Mouse (Mus musculus): ENCODE measurements at regions not wholly inside any gene's neighbourhood (a gene's known extent, or its start where the extent isn't known, plus 50 kb on each side); places are given as distances from the start of the nearest gene placed in this dataset.

GRCm38 (mm10) chr14:14634021-14634420 is 68.1 kb upstream of the Slc4a7 start:
- Histone ChIP-seq H3K9ac (no peak overlapping the region), H3K36me3 (no peaks in the 10 kb centered on the region), H3K4me1 (replicated peaks) (peaks cover 4% of the 10 kb centered on the region; the same call in 1 of the 2 replicates), H3K4me2 (peak overlapping the region; percentile 87; the same call in 1 of the 2 replicates), H3K27me3 (replicated peaks) (no peaks in the 10 kb centered on the region), H3K9me3 (replicated peaks) (no peaks in the 10 kb centered on the region), H3K4me3 (no peak overlapping the region), H3K27ac (ENCODE audit: poor library complexity, severe bottlenecking) (no peak overlapping the region)
- 45% methylated on average over 2 of the region's 2 CpGs for WGBS
- ATAC-seq (ENCODE audit: insufficient number of reproducible peaks, low FRiP score) = no peak

GRCm38 (mm10) chr14:14639102-14640015 is 62.7 kb upstream of the Slc4a7 start:
- Histone ChIP-seq H3K4me3 (no peak overlapping the region), H3K36me3 (no peaks in the 10 kb centered on the region), H3K4me2 (no peak overlapping the region), H3K27ac (ENCODE audit: poor library complexity, severe bottlenecking) (no peak overlapping the region), H3K9ac (no peak overlapping the region), H3K9me3 (replicated peaks) (no peaks in the 10 kb centered on the region), H3K4me1 (replicated peaks) (no peaks in the 10 kb centered on the region), H3K27me3 (replicated peaks) (no peaks in the 10 kb centered on the region)
- no peak for ATAC-seq (ENCODE audit: insufficient number of reproducible peaks, low FRiP score)
- 70% methylated on average over 7 of the region's 7 CpGs for WGBS

- no peaks in the 10 kb centered on the region for H3K36me3 ChIP-seq
- no peak overlapping the region for H3K27ac ChIP-seq (ENCODE audit: poor library complexity, severe bottlenecking)
- no peak overlapping the region for H3K9ac ChIP-seq
- 49% methylated on average over 3 of the region's 3 CpGs for WGBS
- H3K4me3 ChIP-seq = no peak overlapping the region
- no peak for ATAC-seq (ENCODE audit: insufficient number of reproducible peaks, low FRiP score)
- no peaks in the 10 kb centered on the region for H3K9me3 ChIP-seq (replicated peaks)
- no peaks in the 10 kb centered on the region for H3K4me1 ChIP-seq (replicated peaks)
- H3K4me2 ChIP-seq = no peak overlapping the region
- no peaks in the 10 kb centered on the region for H3K27me3 ChIP-seq (replicated peaks)
Measured at GRCm38 (mm10) chr14:14640023-14640441, 62.0 kb upstream of the Slc4a7 start.

GRCm38 (mm10) chr14:14640557-14640956 is 61.5 kb upstream of the Slc4a7 start:
- H3K9ac ChIP-seq = no peak overlapping the region
- no peaks in the 10 kb centered on the region for H3K36me3 ChIP-seq
- no peaks in the 10 kb centered on the region for H3K27me3 ChIP-seq (replicated peaks)
- H3K27ac ChIP-seq (ENCODE audit: poor library complexity, severe bottlenecking) = no peak overlapping the region
- no peaks in the 10 kb centered on the region for H3K9me3 ChIP-seq (replicated peaks)
- H3K4me2 ChIP-seq = no peak overlapping the region
- H3K4me1 ChIP-seq (replicated peaks) = no peaks in the 10 kb centered on the region
- H3K4me3 ChIP-seq = no peak overlapping the region
- ATAC-seq (ENCODE audit: insufficient number of reproducible peaks, low FRiP score) = no peak

- Histone ChIP-seq H3K4me3 (no peak overlapping the region), H3K4me1 (replicated peaks) (no peaks in the 10 kb centered on the region), H3K4me2 (no peak overlapping the region), H3K27me3 (replicated peaks) (no peaks in the 10 kb centered on the region), H3K9ac (no peak overlapping the region), H3K9me3 (replicated peaks) (peaks cover 4% of the 10 kb centered on the region; the same call in 1 of the 2 replicates), H3K36me3 (no peaks in the 10 kb centered on the region), H3K27ac (ENCODE audit: poor library complexity, severe bottlenecking) (no peak overlapping the region)
- ATAC-seq (ENCODE audit: insufficient number of reproducible peaks, low FRiP score) = no peak
- WGBS = 87% methylated on average over 3 of the region's 3 CpGs
Measured at GRCm38 (mm10) chr14:14643533-14643932, 58.5 kb upstream of the Slc4a7 start.

GRCm38 (mm10) chr14:14645084-14645483 is 57.0 kb upstream of the Slc4a7 start:
- Histone ChIP-seq H3K4me2 (no peak overlapping the region), H3K4me1 (replicated peaks) (no peaks in the 10 kb centered on the region), H3K4me3 (no peak overlapping the region), H3K27ac (ENCODE audit: poor library complexity, severe bottlenecking) (no peak overlapping the region), H3K9ac (no peak overlapping the region), H3K36me3 (no peaks in the 10 kb centered on the region), H3K27me3 (replicated peaks) (no peaks in the 10 kb centered on the region), H3K9me3 (replicated peaks) (peaks cover 5% of the 10 kb centered on the region; the same call in 1 of the 2 replicates)
- no peak for ATAC-seq (ENCODE audit: insufficient number of reproducible peaks, low FRiP score)
- 59% methylated on average over 3 of the region's 3 CpGs for WGBS
